ENCODE assay signal across 12 mouse cellular contexts in the genomic region with DNA sequence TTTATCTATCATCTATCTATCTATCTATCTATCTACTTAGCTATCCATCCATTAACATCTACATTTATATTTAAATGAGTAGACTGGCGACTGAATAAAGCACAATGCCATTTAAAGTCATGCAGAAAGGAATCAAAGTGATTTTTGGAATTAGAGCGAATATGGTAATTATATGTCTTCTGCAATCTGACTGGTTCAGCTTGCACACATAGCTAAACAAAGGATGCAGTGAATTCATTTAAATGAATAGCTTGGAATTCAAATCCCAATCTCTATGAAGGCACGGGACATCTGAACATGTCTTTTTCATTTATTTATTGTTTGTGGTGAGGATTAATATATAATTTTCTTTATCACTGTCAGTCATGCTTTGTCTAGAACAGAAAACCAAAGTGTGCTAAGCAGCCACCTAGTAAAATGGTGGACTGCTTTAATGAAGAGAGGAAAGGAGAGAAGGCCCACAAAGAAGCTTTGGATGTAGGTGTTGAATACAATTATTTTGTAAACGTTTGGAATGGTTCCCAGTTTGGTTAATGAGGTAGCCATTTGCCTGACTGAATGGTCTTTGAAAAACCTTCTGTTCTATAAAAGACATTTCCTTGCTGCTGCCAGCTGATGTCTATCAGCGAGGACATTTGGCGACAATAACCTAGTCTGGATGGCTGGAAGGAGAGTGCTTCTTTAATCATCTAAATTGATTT.
DNase-seq lines count a peak whose midpoint lies in the region; ATAC-seq lines count a peak whose summit lies in the region.
"Had no signal": no experiment of that assay in that cellular context is flagged by ENCODE, and none has a peak within 500 bp of the region (broad histone marks: within the 10 kb centered on the region; RNA-seq: fewer than 3 reads in every experiment).

No protein-coding gene starts in this region.

- DNase-seq in cerebellum, postnatal 10 days, result peak; percentile 21 to 36
- DNase-seq in cerebellum, adult 11 months, result no peak
- DNase-seq in midbrain, embryonic 11.5 days (ENCODE audit: low spot score, missing footprints), result no peak
- peak; percentile 74 for DNase-seq in hindbrain, embryonic 14.5 days (ENCODE audit: low spot score)
- DNase-seq in adrenal gland, postnatal 14 days, result no peak
- DNase-seq: cerebellum, adult 9-10 months; embryo, embryonic 11 days; layer of hippocampus, postnatal 36 days; lung, postnatal 4 days had no signal

- no peaks in the 10 kb centered on the region for H3K4me1 ChIP-seq in midbrain, embryonic 13.5 days (replicated peaks)
- no peaks in the 10 kb centered on the region for H3K4me1 ChIP-seq in midbrain, embryonic 11.5 days (ENCODE audit: control insufficient read depth, insufficient read depth, low read length)
- H3K4me1 ChIP-seq in hindbrain, embryonic 14.5 days (replicated peaks; ENCODE audit: control insufficient read depth, insufficient read depth, low read length), result peaks cover 3% of the 10 kb centered on the region; the same call in 1 of the 2 replicates
- no peaks in the 10 kb centered on the region for H3K4me1 ChIP-seq in neural tube, embryonic 14.5 days (ENCODE audit: control insufficient read depth, insufficient read depth, low read length)

- no peaks in the 10 kb centered on the region for H3K9me3 ChIP-seq in midbrain, embryonic 13.5 days
- H3K9me3 ChIP-seq in midbrain, embryonic 11.5 days (ENCODE audit: control insufficient read depth, low read length), result no peaks in the 10 kb centered on the region
- H3K9me3 ChIP-seq in hindbrain, embryonic 14.5 days (ENCODE audit: control insufficient read depth, low read length), result no peaks in the 10 kb centered on the region
- H3K9me3 ChIP-seq in neural tube, embryonic 14.5 days (ENCODE audit: control insufficient read depth, low read length), result no peaks in the 10 kb centered on the region

- no peak overlapping the region for H3K27ac ChIP-seq in midbrain, embryonic 13.5 days
- no peak overlapping the region for H3K27ac ChIP-seq in midbrain, embryonic 11.5 days (ENCODE audit: low read depth, low read length)
- peak overlapping the region; percentile 51 for H3K27ac ChIP-seq in hindbrain, embryonic 14.5 days
- H3K27ac ChIP-seq in neural tube, embryonic 14.5 days (ENCODE audit: low read depth, low read length), result no peak overlapping the region

- no peak overlapping the region for H3K4me2 ChIP-seq in midbrain, embryonic 13.5 days (replicated peaks)
- H3K4me2 ChIP-seq in midbrain, embryonic 11.5 days, result no peak overlapping the region
- H3K4me2 ChIP-seq in hindbrain, embryonic 14.5 days (replicated peaks), result no peak overlapping the region
- H3K4me2 ChIP-seq in neural tube, embryonic 14.5 days (ENCODE audit: low read depth, low read length), result no peak overlapping the region

- no peaks in the 10 kb centered on the region for H3K36me3 ChIP-seq in midbrain, embryonic 13.5 days
- no peaks in the 10 kb centered on the region for H3K36me3 ChIP-seq in midbrain, embryonic 11.5 days (ENCODE audit: control insufficient read depth, insufficient read depth, low read length)
- no peaks in the 10 kb centered on the region for H3K36me3 ChIP-seq in hindbrain, embryonic 14.5 days (replicated peaks; ENCODE audit: control insufficient read depth, insufficient read depth)
- no peaks in the 10 kb centered on the region for H3K36me3 ChIP-seq in neural tube, embryonic 14.5 days (ENCODE audit: control insufficient read depth, insufficient read depth, low read length)

- H3K4me3 ChIP-seq in midbrain, embryonic 13.5 days (replicated peaks), result no peak overlapping the region
- no peak overlapping the region for H3K4me3 ChIP-seq in midbrain, embryonic 11.5 days (ENCODE audit: low read depth, low read length)
- no peak overlapping the region for H3K4me3 ChIP-seq in hindbrain, embryonic 14.5 days (replicated peaks; ENCODE audit: low read length)
- H3K4me3 ChIP-seq in neural tube, embryonic 14.5 days (ENCODE audit: low read depth, low read length), result no peak overlapping the region

- H3K9ac ChIP-seq in midbrain, embryonic 13.5 days (replicated peaks), result no peak overlapping the region
- H3K9ac ChIP-seq in midbrain, embryonic 11.5 days (ENCODE audit: low read length), result no peak overlapping the region
- H3K9ac ChIP-seq in hindbrain, embryonic 14.5 days, result no peak overlapping the region
- no peak overlapping the region for H3K9ac ChIP-seq in neural tube, embryonic 14.5 days (replicated peaks; ENCODE audit: low read depth, low read length)

- H3K27me3 ChIP-seq in midbrain, embryonic 13.5 days, result no peaks in the 10 kb centered on the region
- H3K27me3 ChIP-seq in midbrain, embryonic 11.5 days (ENCODE audit: control insufficient read depth, insufficient read depth, low read length), result no peaks in the 10 kb centered on the region
- H3K27me3 ChIP-seq in hindbrain, embryonic 14.5 days (ENCODE audit: control insufficient read depth, insufficient read depth, low read length), result no peaks in the 10 kb centered on the region
- no peaks in the 10 kb centered on the region for H3K27me3 ChIP-seq in neural tube, embryonic 14.5 days (ENCODE audit: control insufficient read depth, insufficient read depth, low read length)

- peak; percentile 86 for ATAC-seq in midbrain, embryonic 13.5 days
- ATAC-seq in midbrain, embryonic 11.5 days (ENCODE audit: low FRiP score), result no peak
- ATAC-seq in hindbrain, embryonic 14.5 days (ENCODE audit: low FRiP score), result peak; percentile 84
- peak; percentile 85 for ATAC-seq in neural tube, embryonic 14.5 days (ENCODE audit: low read depth)
- no peak for ATAC-seq in activated CD4-positive, CD25-positive, alpha-beta regulatory T cell, adult 4 months

- WGBS in midbrain, embryonic 13.5 days, result 54% methylated on average over 6 of the region's 6 CpGs
- WGBS in midbrain, embryonic 11.5 days, result 80% methylated on average over 6 of the region's 6 CpGs
- WGBS in hindbrain, embryonic 14.5 days, result 40% methylated on average over 6 of the region's 6 CpGs
- 44% methylated on average over 6 of the region's 6 CpGs for WGBS in neural tube, embryonic 14.5 days

Comparison
In these comparisons a context has a peak if more than half of its experiments do, and no peak if none do; other contexts are left out.
1. DNase-seq: peak in cerebellum, postnatal 10 days (2 of 2) and hindbrain, embryonic 14.5 days (single experiment); none in cerebellum, adult 11 months (single experiment), midbrain, embryonic 11.5 days (single experiment) and adrenal gland, postnatal 14 days (single experiment).
2. ATAC-seq: peak in midbrain, embryonic 13.5 days (single experiment), hindbrain, embryonic 14.5 days (single experiment) and neural tube, embryonic 14.5 days (single experiment); none in midbrain, embryonic 11.5 days (single experiment) and activated CD4-positive, CD25-positive, alpha-beta regulatory T cell, adult 4 months (single experiment).